In the genomic region with DNA sequence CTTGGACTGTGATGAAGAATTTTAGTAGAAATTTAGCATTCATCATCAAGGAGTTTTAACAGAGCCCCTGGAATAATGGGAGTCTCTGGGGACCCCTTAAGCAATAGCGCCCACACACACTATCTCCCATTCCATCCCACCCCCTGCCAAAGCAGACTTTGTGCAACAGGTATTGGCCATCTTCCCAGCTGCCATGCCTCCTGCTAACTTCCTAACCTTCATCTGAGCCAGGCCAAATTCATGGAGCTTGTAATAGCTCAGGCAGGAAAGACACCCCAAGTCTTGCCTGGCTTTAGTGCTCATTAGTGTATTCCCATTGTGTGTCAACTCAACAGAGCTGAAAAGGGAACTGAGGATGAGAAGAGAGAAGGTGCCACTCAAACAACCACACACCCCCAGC, we compare ENCODE assay signal across 9 mouse cellular contexts.
"Had no signal": no experiment of that assay in that cellular context is flagged by ENCODE, and none has a peak within 500 bp of the region (broad histone marks: within the 10 kb centered on the region; RNA-seq: fewer than 3 reads in every experiment).

No protein-coding gene starts in this region.

- DNase-seq: kidney, adult 18-20 months; kidney, postnatal 10 days; kidney, postnatal 4 days; layer of hippocampus, postnatal 36 days; liver, embryonic 13.5 days; liver, postnatal 0 days; spleen, adult 18-20 months; thymus, adult 2 months; thymus, postnatal 25 days had no signal
